ENCODE assay signal across 31 mouse cellular contexts in genomic region chr10:88877421-88877820, GRCm38 (mm10). TPM values are rescaled to one million over a fixed set of nuclear protein-coding genes. Genes with fewer than 3 reads are reported as not detected.
DNase-seq lines count a peak whose midpoint lies in the region; ATAC-seq and TF ChIP-seq lines count a peak whose summit lies in the region.
"Had no signal": no experiment of that assay in that cellular context is flagged by ENCODE, and none has a peak within 500 bp of the region (broad histone marks: within the 10 kb centered on the region; RNA-seq: fewer than 3 reads in every experiment).

No protein-coding gene starts in this region.

- DNase-seq in frontal cortex, postnatal 14 days (ENCODE audit: low spot score in 2 of 2): no peak
- peak; percentile 5 to 11 for DNase-seq in left cerebral cortex, postnatal 36 days (ENCODE audit: low spot score in 2 of 2)
- no peak for DNase-seq in left cerebral cortex, adult 11 months (ENCODE audit: low spot score)
- no peak for DNase-seq in CH12.LX (ENCODE audit: extremely low read depth)
- no peak for DNase-seq in midbrain, embryonic 14.5 days
- DNase-seq: adrenal gland, adult 2 months; adrenal gland, postnatal 14 days; cerebellum, adult 11-12 months; cerebellum, adult 8-10 months; cerebellum, postnatal 10 days; cerebellum, postnatal 36 days; embryo, embryonic 11 days; gastrocnemius, adult 2 months; gastrocnemius, postnatal 14 days; heart, adult 11 months; heart, postnatal 14 days; heart, postnatal 4 days had no signal

- in situ Hi-C loops in CH12.LX (cut with MboI; ENCODE audit: low pct_ligation_motif_present, low pct_unique_long_range_greater_than_20kb, low sequenced_read_pairs): no loop called here

- H3K9ac ChIP-seq in CH12.LX (ENCODE audit: insufficient read depth, low read depth): no peak overlapping the region
- H3K9ac ChIP-seq in midbrain, embryonic 14.5 days (replicated peaks; ENCODE audit: low read length): no peak overlapping the region
- no peak overlapping the region for H3K9ac ChIP-seq in heart, embryonic 11.5 days (ENCODE audit: low read depth, low read length)
- H3K9ac ChIP-seq: embryonic facial prominence, embryonic 13.5 days; forebrain, embryonic 12.5 days; forebrain, embryonic 15.5 days; heart, embryonic 13.5 days; hindbrain, embryonic 14.5 days had no signal

- 64% methylated on average over 7 of the region's 7 CpGs for WGBS in olfactory bulb, adult 2 months
- WGBS in midbrain, embryonic 14.5 days: 85% methylated on average over 7 of the region's 7 CpGs
- 57% methylated on average over 7 of the region's 7 CpGs for WGBS in heart, embryonic 11.5 days (ENCODE audit: insufficient replicate concordance)

- peaks cover 11 to 28% of the 10 kb centered on the region in 2 experiments; a peak in 3 of 4 replicates for H3K4me1 ChIP-seq in CH12.LX (ENCODE audit: control insufficient read depth in 1 of 2, insufficient read depth in 2 of 2)
- H3K4me1 ChIP-seq in olfactory bulb, adult 2 months (ENCODE audit: control insufficient read depth, insufficient read depth, low read length): no peaks in the 10 kb centered on the region
- no peaks in the 10 kb centered on the region for H3K4me1 ChIP-seq in midbrain, embryonic 14.5 days (ENCODE audit: control insufficient read depth, insufficient read depth, low read length)
- H3K4me1 ChIP-seq in heart, embryonic 11.5 days (ENCODE audit: control insufficient read depth, insufficient read depth, low read length): no peaks in the 10 kb centered on the region
- H3K4me1 ChIP-seq: embryonic facial prominence, embryonic 10.5 days; embryonic facial prominence, embryonic 13.5 days; forebrain, embryonic 12.5 days; forebrain, embryonic 15.5 days; heart, embryonic 13.5 days had no signal

- H3K79me2 ChIP-seq in CH12.LX (replicated peaks; ENCODE audit: control insufficient read depth, extremely low read depth, insufficient read depth, poor library complexity, severe bottlenecking): no peaks in the 10 kb centered on the region

- H3K27me3 ChIP-seq in CH12.LX (replicated peaks): peaks cover 2% of the 10 kb centered on the region
- no peaks in the 10 kb centered on the region for H3K27me3 ChIP-seq in midbrain, embryonic 14.5 days (ENCODE audit: control insufficient read depth, insufficient read depth, low read length)
- H3K27me3 ChIP-seq in heart, embryonic 11.5 days (ENCODE audit: control insufficient read depth, insufficient read depth, low read length): no peaks in the 10 kb centered on the region
- H3K27me3 ChIP-seq: embryonic facial prominence, embryonic 13.5 days; forebrain, embryonic 12.5 days; forebrain, embryonic 15.5 days; heart, embryonic 13.5 days had no signal

- H3K9me3 ChIP-seq in CH12.LX (replicated peaks; ENCODE audit: low read length): no peaks in the 10 kb centered on the region
- no peaks in the 10 kb centered on the region for H3K9me3 ChIP-seq in midbrain, embryonic 14.5 days (ENCODE audit: control insufficient read depth, low read length)
- H3K9me3 ChIP-seq in heart, embryonic 11.5 days (replicated peaks; ENCODE audit: control insufficient read depth, low read length): no peaks in the 10 kb centered on the region
- H3K9me3 ChIP-seq: embryonic facial prominence, embryonic 10.5 days; embryonic facial prominence, embryonic 13.5 days; forebrain, embryonic 12.5 days; forebrain, embryonic 15.5 days; G1E; heart, embryonic 13.5 days had no signal

- no peak for TF ChIP-seq RAD21 in CH12.LX (IDR thresholded peaks at IDR 0.05; ENCODE audit: low read depth, low read length)

- no peak overlapping the region for H3K27ac ChIP-seq in CH12.LX (ENCODE audit: insufficient read depth, low read depth)
- H3K27ac ChIP-seq in olfactory bulb, adult 2 months (ENCODE audit: insufficient read depth, low read depth, low read length): 0 out of 2 replicates have a peak overlapping the region, but pooled peaks have one; percentile 2
- no peak overlapping the region for H3K27ac ChIP-seq in midbrain, embryonic 14.5 days (replicated peaks; ENCODE audit: low read depth, low read length)
- no peak overlapping the region for H3K27ac ChIP-seq in heart, embryonic 11.5 days (ENCODE audit: low read depth, low read length)
- H3K27ac ChIP-seq: embryonic facial prominence, embryonic 10.5 days; embryonic facial prominence, embryonic 13.5 days; forebrain, embryonic 12.5 days; forebrain, embryonic 15.5 days; gastrocnemius, adult 2 months; heart, embryonic 13.5 days; hindbrain, embryonic 14.5 days; hindbrain, postnatal 0 days had no signal

- H3K36me3 ChIP-seq in CH12.LX (replicated peaks in 1 of 2; ENCODE audit: control insufficient read depth in 1 of 2, insufficient read depth in 1 of 2, low read length in 1 of 2): no peaks in the 10 kb centered on the region
- no peaks in the 10 kb centered on the region for H3K36me3 ChIP-seq in midbrain, embryonic 14.5 days (ENCODE audit: control insufficient read depth, insufficient read depth, low read length)
- H3K36me3 ChIP-seq in heart, embryonic 11.5 days (ENCODE audit: control insufficient read depth, insufficient read depth, low read length): no peaks in the 10 kb centered on the region
- H3K36me3 ChIP-seq: embryonic facial prominence, embryonic 10.5 days; embryonic facial prominence, embryonic 13.5 days; forebrain, embryonic 12.5 days; forebrain, embryonic 15.5 days; G1E; heart, embryonic 13.5 days had no signal

- TF ChIP-seq CTCF in CH12.LX (conservative IDR thresholded peaks at IDR 0.05 in 1 of 2, IDR thresholded peaks at IDR 0.05 in 1 of 2; ENCODE audit: low read depth in 2 of 2, low read length in 2 of 2): no peak
- TF ChIP-seq CTCF in olfactory bulb, adult 2 months (IDR thresholded peaks at IDR 0.05; ENCODE audit: insufficient read depth, low read depth, low read length): no peak

- peak; percentile 99 for ATAC-seq in frontal cortex, adult (ENCODE audit: low TSS enrichment)
- ATAC-seq in midbrain, embryonic 14.5 days (ENCODE audit: low FRiP score, low TSS enrichment): no peak
- no peak for ATAC-seq in heart, embryonic 11.5 days (replicated peaks; ENCODE audit: insufficient number of reproducible peaks, low FRiP score, low TSS enrichment)
- ATAC-seq: forebrain, embryonic 15.5 days; hindbrain, postnatal 0 days had no signal

- no peak for TF ChIP-seq EP300 in CH12.LX (IDR thresholded peaks at IDR 0.05; ENCODE audit: low read length)

- peak overlapping the region; percentile 19; the same call in 1 of the 2 replicates for H3K4me2 ChIP-seq in CH12.LX (ENCODE audit: insufficient read depth, low read depth, poor library complexity, severe bottlenecking)
- no peak overlapping the region for H3K4me2 ChIP-seq in midbrain, embryonic 14.5 days (ENCODE audit: low read length)
- no peak overlapping the region for H3K4me2 ChIP-seq in heart, embryonic 11.5 days
- H3K4me2 ChIP-seq: embryonic facial prominence, embryonic 13.5 days; forebrain, embryonic 12.5 days; forebrain, embryonic 15.5 days; heart, embryonic 13.5 days; hindbrain, embryonic 14.5 days had no signal

- intact Hi-C loops in left cerebral cortex, postnatal 36 days (cut with DNase I): no loop called here

- H3K4me3 ChIP-seq in CH12.LX (replicated peaks in 1 of 3; ENCODE audit: low read depth in 2 of 3, low read length in 2 of 3, poor library complexity in 1 of 3): no peak overlapping the region
- H3K4me3 ChIP-seq in olfactory bulb, adult 2 months (ENCODE audit: insufficient read depth, low read depth, low read length): no peak overlapping the region
- no peak overlapping the region for H3K4me3 ChIP-seq in midbrain, embryonic 14.5 days (replicated peaks; ENCODE audit: low read depth, low read length)
- H3K4me3 ChIP-seq in heart, embryonic 11.5 days (ENCODE audit: low read depth, low read length): no peak overlapping the region
- H3K4me3 ChIP-seq: embryonic facial prominence, embryonic 10.5 days; embryonic facial prominence, embryonic 13.5 days; erythroblast, embryonic 14.5 days; forebrain, embryonic 12.5 days; forebrain, embryonic 15.5 days; gastrocnemius, adult 2 months; heart, embryonic 13.5 days had no signal

- dilution Hi-C loops in CH12.LX (cut with MboI; ENCODE audit: extremely low pct_ligation_motif_present, extremely low pct_unique_long_range_greater_than_20kb, low sequenced_read_pairs): no loop called here

- no peak for TF ChIP-seq POLR2A in CH12.LX (IDR thresholded peaks at IDR 0.05; ENCODE audit: low read depth, low read length)
- TF ChIP-seq POLR2A in olfactory bulb, adult 2 months (IDR thresholded peaks at IDR 0.05; ENCODE audit: insufficient read depth, low read depth, low read length): no peak

TF ChIP-seq in CH12.LX, 34 proteins besides CTCF, POLR2A, EP300 and RAD21:
- TF ChIP-seq TBP (conservative IDR thresholded peaks at IDR 0.05; ENCODE audit: low read depth, low read length) (no peak), HCFC1 (IDR thresholded peaks at IDR 0.05; ENCODE audit: low read depth, low read length) (no peak), MXI1 (IDR thresholded peaks at IDR 0.05; ENCODE audit: low read depth, low read length) (no peak), NRF1 (IDR thresholded peaks at IDR 0.05; ENCODE audit: low read depth, low read length) (no peak), ELF1 (IDR thresholded peaks at IDR 0.05; ENCODE audit: low read depth, low read length) (no peak), USF1 (IDR thresholded peaks at IDR 0.05; ENCODE audit: low read depth, low read length) (no peak), CHD2 (IDR thresholded peaks at IDR 0.05; ENCODE audit: low read length) (no peak), SMC3 (IDR thresholded peaks at IDR 0.05; ENCODE audit: low read depth, low read length) (no peak), TCF12 (IDR thresholded peaks at IDR 0.05; ENCODE audit: low read depth, low read length) (no peak), SIN3A (IDR thresholded peaks at IDR 0.05; ENCODE audit: low read length) (no peak)

RNA-seq across cellular contexts. Expression of gene Slc5a8, which starts 8.4 kb away (rescaled TPM):
- total RNA-seq in left cerebral cortex, postnatal 36 days (2021): not detected
- total RNA-seq in CH12.LX (2012; rRNA removed) (1.0 and 1.5 TPM in 2 replicates), CH12.LX (2014; rRNA removed) (0.16 and 0.31 TPM in 2 replicates)
- 0.14 and 0.23 TPM in 2 replicates for polyA plus RNA-seq in CH12.LX (2012; ENCODE audit: insufficient read length, low read depth)
- polyA plus RNA-seq in olfactory bulb, adult 2 months (2012; ENCODE audit: insufficient read depth, insufficient read length, low replicate concordance, missing spikeins): not detected in 2 replicates
- 0.05 and 0.07 TPM in 2 replicates for polyA plus RNA-seq in midbrain, embryonic 14.5 days (2014; fragmentation: Nextera tagmentation; extraction: Ambion mirVana)
- polyA plus RNA-seq in heart, embryonic 11.5 days (2014; fragmentation: Nextera tagmentation; extraction: Ambion mirVana): not detected in 2 replicates
- total RNA-seq: gastrocnemius, adult 2 months; gastrocnemius, postnatal 14 days; heart, postnatal 4 days had no signal
- polyA plus RNA-seq: cortical plate, adult 2 months; embryonic facial prominence, embryonic 10.5 days; erythroblast, embryonic 14.5 days; forebrain, embryonic 12.5 days; G1E; heart, embryonic 13.5 days; hindbrain, embryonic 11.5 days had no signal

RNA-seq across cellular contexts. Expression of gene Utp20, which starts 50.8 kb away (rescaled TPM):
- total RNA-seq in left cerebral cortex, postnatal 36 days (2021): 10 to 100 TPM; 14.4 to 23.2 TPM
- total RNA-seq in CH12.LX (2012; rRNA removed) (40.1 and 58.4 TPM in 2 replicates), CH12.LX (2014; rRNA removed) (43.0 and 44.6 TPM in 2 replicates)
- polyA plus RNA-seq in CH12.LX (2012; ENCODE audit: insufficient read length, low read depth): 60.4 and 70.4 TPM in 2 replicates
- polyA plus RNA-seq in olfactory bulb, adult 2 months (2012; ENCODE audit: insufficient read depth, insufficient read length, low replicate concordance, missing spikeins): not detected in 2 replicates
- polyA plus RNA-seq in midbrain, embryonic 14.5 days (2014; fragmentation: Nextera tagmentation; extraction: Ambion mirVana): 10.3 and 12.7 TPM in 2 replicates
- polyA plus RNA-seq in heart, embryonic 11.5 days (2014; fragmentation: Nextera tagmentation; extraction: Ambion mirVana): 13.3 and 15.5 TPM in 2 replicates

Comparison
In these comparisons a context has a peak if more than half of its experiments do, and no peak if none do; other contexts are left out.
1. DNase-seq: peak in left cerebral cortex, postnatal 36 days (2 of 2); none in frontal cortex, postnatal 14 days (0 of 2), left cerebral cortex, adult 11 months (single experiment), CH12.LX (single experiment) and midbrain, embryonic 14.5 days (single experiment).